Mouse (Mus musculus) T-helper 2 cell (primary cell): ENCODE results near the gene Myom3.
"Not testable (repeated sequence)": the region's sequence is repeated elsewhere in the genome, so short reads cannot be mapped to it uniquely, and the experiment has no call there.

ENCODE experiments used
- in situ Hi-C: fragments of 300-600 bp; cut with MboI, MseI; formaldehyde crosslinking; loops from one replicate; pipeline ENCODE4 v1.15.1; 2025; ENCODE audit warnings: high pct_unique_total_duplicates

Myom3 gene

DNA sequence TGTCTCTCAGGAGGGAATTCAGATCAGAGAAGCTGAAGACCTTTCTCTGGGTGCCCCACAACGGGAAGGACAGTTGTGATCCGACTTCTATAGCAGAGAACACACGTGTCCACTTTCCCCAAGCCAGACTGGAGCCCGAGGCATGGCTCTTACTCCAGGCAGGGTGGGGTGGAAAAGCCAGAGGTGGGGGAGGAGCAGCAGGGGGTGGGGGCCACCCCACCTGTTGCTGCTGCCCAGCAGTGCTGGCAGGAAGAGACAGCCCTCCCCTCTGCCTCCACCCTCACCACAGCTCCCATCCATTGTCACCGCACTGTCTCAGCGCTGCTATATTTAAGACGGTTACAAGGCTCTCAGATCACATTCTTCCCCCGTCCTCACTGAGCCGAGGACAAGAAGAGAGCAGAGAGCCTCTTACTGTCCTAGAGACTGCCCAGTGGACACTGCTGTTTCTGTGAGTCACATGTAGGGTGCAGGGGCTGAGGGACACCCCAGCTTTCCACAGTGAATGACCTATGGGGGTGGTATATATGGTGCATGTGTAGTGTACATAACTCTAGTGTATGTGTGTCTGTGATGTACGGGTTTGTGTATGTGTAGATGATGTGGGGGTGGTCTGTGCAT, at the start of gene Myom3:
Myom3 (plus strand) TSS at position 360 of the 621 bp plus-strand sequence.
- in situ Hi-C loops, result no loop called here

DNA sequence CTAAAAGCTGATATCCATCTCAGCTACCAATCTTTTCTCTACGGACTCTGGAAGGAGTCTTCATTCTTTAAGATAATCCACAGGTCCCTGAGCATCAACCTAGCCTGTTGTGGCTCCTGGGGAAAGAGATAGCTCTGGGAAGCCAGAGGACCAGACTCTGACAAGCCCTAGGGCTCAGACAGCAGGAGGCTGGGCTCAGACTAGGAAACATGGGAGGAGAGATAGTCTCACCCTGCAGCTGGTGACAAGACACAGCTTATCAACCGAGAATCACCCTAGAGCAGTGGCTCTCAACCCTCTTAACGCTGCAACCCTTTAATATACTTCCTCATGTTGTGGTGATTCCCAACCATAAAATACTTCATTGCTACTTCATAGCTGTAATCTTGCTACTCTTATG, 49.1 kb upstream of the Myom3 start:
- in situ Hi-C loops, result no loop called here

DNA sequence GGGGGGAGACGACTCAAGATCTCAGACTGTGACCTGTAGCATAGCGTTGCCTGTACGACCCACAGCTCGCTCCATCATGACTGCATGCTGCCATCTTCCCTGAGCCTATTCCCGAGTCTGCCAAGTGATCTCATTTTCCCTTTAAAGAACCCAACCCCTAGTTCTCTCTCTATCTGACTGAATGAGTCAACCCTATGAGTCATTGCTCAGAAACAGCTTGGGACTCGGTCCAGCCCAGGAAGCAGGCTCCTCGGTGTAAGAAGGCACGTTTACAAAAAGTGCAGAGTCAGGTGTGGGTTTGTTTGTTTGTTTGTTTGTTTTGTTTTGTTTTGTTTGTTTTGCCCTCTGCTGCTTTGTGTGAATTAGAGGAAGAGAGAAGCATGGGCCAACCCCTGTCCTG, 44.7 kb upstream of the Myom3 start:
- in situ Hi-C loops, result no loop called here

DNA sequence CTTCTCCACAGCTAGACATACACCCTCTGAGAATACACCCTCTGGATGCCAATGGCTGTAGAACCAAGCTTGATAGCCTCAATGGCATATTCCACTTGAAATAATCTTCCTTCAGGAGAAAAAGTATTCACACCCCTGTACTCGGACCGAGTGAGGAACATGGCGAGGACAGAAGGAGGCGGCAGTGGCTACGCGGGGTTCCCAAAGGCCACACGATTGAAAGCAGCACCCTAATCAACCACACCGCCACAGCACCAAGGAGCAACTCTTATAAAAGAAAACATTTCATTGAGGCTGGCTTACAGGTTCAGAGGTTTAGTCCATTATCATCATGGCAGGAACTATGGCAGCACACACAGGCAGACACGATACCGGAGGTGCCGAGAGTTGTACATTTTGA, 43.1 kb upstream of the Myom3 start:
- in situ Hi-C loops, result not testable (repeated sequence)

DNA sequence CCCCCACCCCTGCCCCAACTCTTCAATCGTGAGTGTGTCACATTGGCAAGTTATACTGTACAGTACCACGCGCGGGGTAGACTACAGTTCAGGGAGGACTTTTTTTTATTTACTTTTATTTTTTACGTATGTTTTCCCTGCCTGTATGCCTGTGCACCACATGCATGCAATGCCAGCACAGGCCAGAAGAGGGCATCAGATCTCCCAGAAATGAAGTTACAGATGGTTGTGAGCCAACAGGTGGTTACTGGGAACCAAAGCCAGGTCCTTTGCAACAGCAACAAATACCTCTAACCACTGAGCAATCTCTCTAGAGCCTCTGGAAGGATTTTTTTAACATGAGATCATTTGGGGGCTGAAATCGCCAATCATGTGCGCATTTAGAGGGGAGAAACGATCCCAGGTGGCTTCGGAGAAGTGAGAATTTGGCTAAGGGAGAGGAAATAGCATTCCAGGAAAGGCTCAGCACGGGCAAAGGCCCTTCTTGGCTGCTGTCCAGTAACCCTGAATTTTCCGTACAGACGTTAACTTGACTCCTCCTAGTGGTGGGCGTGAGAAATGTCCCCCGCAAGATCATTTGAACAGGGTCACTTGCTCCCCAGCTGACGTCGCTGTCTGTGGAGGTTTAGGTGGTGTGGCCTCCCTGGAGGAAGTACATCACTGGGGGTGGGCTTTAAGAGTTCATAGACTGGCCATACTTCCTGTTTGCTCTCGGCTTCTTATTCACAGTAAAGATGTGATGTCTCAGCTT, 36.8 kb upstream of the Myom3 start:
- in situ Hi-C loops, result no loop called here

DNA sequence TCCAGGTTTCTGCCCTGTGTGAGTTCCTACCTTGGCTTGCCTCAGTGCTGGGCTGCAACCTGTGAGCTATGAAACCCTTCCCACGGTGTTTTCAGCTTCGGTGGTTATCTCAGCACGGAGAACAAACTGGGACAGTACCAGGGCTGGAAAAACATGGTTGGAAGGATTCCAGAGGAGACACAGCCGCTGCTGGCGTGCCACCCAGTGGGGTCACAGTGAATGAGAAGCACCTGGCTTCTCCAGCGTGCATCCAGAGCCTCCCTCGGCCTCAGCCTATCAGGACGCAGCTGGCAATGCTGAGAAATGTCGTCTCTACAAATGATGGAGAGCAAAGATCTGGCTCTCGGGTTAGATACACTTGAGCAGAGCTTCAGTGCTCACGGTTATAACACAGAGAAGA, 33.1 kb upstream of the Myom3 start:
- in situ Hi-C loops, result loop anchor here (25.0 kb wide), 1 partner anchor 739 kb away; no protein-coding TSS in a partner anchor

DNA sequence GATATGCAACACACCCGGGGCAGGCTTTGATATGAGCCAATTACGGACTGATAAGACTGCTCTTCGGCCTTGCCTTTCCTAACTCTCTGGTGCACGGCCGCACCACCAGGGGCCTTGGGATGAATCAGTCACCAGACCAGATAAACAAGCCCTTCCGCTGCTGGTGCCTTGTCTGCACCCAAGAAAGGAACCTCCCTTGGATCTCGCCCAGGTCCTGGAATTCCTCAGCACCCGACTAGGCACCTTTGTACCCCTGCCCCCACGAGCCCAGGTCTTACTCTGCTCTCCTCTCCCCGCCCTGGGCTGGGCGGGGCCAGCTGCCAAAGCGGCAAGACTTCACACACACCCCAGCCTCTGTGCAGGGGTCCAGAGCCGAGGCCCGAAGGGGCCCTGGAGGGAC, 31.7 kb upstream of the Myom3 start, which contains the start of gene Il22ra1:
Il22ra1 (plus strand) TSS at position 356 of the 400 bp plus-strand sequence.
- in situ Hi-C loops, result loop anchor here (25.0 kb wide), 1 partner anchor 741 kb away; no protein-coding TSS in a partner anchor

DNA sequence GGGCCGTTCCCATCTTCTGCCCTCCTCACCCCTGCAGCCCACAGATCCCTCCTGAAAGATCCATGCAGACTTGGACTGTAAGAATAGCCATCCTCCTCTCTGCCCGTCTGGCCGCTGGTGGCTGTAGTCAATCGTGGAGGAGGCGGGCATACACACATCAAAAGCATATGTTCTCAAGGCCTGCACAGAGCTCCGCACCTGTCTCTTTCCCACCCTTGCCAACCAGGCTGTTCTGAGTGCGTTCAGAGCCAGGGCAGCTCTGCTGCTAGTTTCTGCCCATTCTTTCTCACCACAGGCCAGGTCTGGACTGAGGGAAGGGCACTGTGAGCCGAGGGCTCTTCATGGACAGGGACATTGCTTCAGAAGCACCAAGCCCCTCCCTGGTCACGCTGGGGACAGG, 29.3 kb upstream of the Myom3 start:
- in situ Hi-C loops, result loop anchor here (25.0 kb wide), 1 partner anchor 743 kb away; no protein-coding TSS in a partner anchor

DNA sequence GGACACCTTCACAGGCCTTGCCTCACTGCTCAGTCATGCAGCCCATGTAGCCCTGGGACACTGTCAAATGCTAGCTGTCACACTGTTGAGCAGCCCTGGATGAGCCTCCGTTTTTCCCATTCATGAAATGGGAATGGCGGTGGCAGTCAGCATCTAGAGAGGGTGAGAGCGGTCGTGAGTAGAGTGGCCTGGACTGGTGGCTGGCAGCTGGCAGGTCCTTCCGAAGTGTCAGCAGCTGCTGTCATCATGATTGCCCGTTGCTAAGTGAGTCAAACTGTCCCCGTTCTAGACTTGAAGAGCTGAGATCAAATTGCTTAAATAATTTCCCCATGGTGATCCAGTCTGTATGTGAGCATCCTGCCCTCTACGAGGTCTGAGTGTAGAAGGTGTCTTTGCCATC, 28.6 kb upstream of the Myom3 start:
- in situ Hi-C loops, result loop anchor here (25.0 kb wide), 1 partner anchor 744 kb away; no protein-coding TSS in a partner anchor

DNA sequence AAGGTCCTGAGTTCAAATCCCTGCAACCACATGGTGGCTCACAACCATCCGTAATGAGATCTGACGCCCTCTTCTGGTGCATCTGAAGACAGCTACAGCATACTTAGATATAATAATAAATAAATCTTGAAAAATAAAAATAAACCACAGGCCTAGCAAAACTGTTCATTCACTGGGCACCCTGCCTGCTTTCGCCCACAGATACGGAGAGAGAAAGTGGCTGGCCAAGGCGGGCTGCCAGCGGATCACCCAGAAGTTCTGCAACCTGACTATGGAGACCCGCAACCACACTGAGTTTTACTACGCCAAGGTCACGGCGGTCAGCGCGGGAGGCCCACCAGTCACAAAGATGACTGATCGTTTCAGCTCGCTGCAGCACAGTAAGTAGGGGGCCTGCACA, 25.6 kb upstream of the Myom3 start:
- in situ Hi-C loops, result loop anchor here (25.0 kb wide), 1 partner anchor 747 kb away; no protein-coding TSS in a partner anchor

DNA sequence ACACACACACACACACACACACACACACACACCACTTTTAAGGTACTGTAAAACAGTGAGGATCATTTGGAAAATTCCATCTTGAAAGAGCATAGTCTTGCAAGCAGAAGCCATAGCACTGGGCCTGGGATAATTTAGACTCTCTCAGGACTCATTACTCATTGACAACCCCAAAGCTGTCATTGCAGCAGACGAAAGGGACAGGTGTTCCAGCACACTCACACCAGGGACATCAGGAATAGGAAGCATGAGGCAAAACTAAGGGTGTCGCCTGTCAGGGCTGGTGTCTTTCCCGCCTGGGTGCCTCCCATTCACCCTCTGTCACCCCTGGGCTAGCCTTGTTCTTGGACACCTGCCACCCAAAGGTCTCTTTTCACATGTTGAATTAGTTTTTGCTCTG, 22.6 kb upstream of the Myom3 start:
- in situ Hi-C loops, result loop anchor here (25.0 kb wide), 1 partner anchor 750 kb away; no protein-coding TSS in a partner anchor

DNA sequence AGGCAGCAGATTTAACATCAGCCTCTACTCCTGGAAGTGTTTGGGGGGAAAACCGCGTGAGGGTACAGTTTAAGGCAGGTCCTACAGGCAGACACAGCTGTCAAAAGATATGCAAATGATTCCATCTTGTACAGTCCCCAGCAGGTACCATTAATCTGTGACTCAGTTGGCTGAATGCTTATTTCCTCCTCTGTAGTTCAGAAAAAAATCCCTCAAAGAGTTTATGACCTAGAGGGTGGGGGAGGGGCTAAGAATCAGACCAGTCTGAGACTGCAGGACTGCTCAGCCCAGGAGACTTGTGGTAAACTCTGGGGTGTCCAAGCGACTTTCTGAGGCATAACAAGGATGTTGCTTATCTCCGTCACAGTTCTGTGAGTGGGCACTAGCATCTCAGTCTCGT, 21.3 kb upstream of the Myom3 start:
- in situ Hi-C loops, result loop anchor here (25.0 kb wide), 1 partner anchor 751 kb away; no protein-coding TSS in a partner anchor

DNA sequence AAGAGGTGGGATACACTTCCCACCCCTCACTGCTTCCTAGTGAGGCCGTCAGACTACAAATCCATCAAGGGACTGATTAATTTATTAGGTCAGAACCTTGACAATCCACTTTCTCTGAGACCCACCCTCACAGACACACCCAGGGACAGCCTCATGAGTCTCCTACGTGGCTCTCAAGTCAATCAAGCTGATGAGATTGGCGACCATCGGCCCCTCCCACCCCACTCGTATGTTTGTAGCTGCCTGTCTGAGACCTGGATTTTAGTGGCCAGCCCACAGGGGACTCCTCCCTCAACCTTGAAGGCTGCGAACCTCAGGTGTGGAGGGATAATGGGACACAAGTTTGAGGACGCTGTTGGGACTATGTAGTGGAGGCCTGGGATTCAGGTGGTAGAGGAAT, 20.4 kb upstream of the Myom3 start:
- in situ Hi-C loops, result loop anchor here (25.0 kb wide), 1 partner anchor 752 kb away; no protein-coding TSS in a partner anchor

DNA sequence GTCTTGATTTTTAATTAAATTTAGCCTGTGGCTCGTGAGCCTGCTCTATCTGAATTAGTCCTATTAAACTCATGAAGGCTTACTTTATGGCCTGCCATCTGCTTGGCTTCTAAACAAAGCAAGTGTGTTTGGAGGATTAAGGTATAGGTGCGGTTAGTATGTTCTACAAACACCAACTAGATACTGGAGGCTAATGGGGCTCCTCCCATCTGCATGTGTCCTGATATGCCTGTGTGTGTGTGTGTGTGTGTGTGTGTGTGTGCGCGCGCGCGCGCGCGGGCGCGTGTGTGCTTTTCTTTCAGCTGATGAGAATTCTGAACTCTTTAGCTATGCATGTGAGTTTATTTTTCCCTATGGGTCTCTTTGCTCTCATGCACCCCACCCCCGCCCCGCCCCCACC, 19.8 kb upstream of the Myom3 start:
- in situ Hi-C loops, result loop anchor here (25.0 kb wide), 1 partner anchor 752 kb away; no protein-coding TSS in a partner anchor

DNA sequence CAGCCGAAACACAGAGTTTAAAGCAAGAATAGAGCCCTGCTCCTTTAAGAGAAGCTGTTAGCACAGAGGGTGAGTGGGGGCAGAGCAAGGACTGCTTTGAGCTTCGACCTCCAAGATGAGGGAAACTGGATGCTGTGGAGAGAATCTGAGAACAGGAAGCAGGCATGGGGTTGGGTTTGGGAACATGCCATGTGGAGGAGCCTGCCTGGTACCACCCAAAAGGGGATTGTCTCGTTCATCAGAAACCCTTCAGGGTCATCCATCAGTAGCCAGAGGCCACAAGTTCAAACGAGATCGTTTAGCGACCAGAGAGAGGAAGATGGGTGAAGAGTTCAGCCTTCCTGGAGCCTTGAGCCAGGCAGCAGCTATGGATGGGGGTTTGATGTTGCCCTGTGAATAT, 16.0 kb upstream of the Myom3 start:
- in situ Hi-C loops, result loop anchor here (25.0 kb wide), 1 partner anchor 756 kb away; no protein-coding TSS in a partner anchor

DNA sequence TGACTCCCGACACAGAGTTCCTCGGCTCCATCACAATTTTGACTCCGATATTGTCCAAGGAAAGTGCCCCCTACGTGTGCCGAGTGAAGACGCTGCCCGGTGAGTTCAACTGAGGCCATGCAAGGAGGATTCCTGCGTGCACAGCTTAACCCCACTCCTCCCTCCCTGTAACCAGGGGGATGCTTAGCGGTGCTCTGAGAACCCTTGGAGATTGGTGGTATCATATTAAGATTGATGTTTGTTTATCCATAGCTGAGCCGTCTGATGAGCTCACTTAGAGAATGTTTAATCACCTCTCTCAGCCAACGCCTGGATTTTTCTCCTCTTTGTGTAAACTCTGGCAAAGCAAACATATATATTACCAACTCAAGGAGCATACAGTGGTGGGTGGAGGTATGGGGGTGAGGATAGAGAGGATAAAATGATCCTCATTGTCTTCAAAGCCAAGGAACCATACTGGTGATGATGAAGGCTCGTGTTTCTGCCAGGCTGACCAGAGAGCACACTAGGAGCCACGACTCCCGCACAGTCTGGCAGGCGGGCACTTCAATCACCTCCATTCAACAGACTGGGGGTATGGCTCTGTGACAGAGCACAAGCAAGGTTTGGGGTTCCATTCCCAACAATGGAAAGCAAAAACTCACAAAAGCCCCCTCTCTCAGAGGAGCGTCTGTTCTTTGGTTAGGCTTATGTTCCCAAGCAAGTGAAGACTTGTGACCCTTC, 14.6 kb upstream of the Myom3 start:
- in situ Hi-C loops, result loop anchor here (25.0 kb wide), 1 partner anchor 758 kb away; no protein-coding TSS in a partner anchor

DNA sequence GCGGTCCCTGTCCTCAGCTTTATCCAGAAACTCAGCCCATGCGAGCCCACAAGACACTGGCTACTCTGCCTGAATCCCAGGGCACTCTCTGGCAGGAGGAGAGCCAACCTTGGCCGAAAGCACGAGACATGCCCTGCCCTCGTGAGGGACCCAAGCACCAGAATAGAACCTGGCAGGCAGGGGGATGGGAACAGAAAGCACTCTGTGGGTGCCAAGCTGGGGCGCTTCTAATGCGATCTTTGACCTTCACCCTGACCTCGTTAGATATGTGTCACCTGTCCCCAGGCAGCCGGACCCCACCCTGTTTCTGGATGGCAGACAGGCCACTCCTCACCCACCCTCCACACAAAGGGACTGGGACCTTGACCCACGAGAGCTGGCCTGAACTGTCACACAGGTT, 13.9 kb upstream of the Myom3 start:
- in situ Hi-C loops, result loop anchor here (25.0 kb wide), 1 partner anchor 758 kb away; no protein-coding TSS in a partner anchor

DNA sequence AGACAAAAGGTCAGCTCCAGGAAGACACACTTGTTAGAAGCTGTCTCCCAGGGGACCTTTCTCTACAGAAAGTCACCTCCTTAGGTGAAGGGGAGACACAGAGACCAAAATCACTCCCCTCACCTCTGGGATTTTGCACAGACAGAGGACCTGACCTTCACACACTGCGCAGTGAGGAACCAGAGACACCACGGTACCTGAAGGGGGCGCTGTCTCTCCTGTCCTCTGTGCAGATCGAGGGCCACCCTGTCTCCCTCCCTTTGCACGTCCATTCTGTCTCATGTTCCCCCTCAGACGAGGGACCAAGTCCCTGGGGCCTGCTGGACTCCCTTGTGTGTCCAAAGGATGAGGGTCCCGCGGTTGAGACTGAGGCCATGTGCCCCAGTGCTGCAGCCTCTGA, 8.6 kb upstream of the Myom3 start:
- in situ Hi-C loops, result no loop called here

DNA sequence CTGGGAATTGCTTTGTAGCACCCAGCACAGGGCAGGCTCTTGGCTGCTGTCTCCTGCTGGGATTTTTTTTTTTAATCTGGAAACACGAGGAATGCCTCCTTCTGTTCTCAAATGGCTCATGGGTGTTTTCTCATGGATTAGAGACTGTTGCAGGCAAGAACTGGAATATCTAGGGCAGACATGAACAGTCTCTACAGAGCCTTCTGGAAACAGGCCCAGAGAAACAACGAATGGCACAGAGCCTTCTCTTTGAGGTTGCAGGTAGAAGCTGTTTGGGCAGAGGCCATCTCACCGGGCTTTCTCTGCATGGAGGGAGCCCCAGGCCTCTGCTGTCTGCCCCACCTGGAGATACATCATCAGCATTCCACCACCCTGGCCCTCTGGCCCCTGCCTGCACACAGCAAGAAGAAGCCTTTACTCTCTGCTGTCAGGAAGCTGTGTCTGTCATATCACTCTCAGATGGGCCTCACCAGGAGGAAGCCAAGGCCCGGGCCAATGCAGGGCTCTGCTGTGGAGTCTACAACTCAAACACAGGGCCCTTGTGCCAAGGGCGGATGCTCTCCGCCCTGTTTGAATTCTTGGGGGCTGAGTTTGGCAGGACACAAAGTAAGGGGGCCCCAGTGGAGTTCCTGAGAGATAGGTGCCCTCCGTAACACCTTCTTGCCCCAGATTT, 7.3 kb upstream of the Myom3 start:
- in situ Hi-C loops, result no loop called here

DNA sequence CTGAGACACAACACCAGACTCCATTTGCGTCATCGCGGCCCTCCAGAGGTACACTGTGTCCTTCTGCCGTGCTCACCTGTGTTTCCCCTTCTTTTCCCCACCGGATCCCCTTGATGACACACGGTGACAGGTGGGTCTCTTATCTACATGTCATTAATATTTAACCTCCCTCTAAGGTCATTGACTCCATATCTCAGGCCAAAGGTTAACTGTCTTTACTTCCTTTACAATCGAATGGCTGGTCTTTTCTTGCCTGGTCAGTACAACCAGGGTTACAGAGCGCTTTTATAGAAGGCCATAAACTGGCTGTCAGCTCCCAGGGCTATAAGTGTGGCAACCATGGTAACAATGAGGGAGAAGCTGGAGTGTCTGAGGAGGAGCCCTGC, 6.7 kb upstream of the Myom3 start:
- in situ Hi-C loops, result no loop called here

DNA sequence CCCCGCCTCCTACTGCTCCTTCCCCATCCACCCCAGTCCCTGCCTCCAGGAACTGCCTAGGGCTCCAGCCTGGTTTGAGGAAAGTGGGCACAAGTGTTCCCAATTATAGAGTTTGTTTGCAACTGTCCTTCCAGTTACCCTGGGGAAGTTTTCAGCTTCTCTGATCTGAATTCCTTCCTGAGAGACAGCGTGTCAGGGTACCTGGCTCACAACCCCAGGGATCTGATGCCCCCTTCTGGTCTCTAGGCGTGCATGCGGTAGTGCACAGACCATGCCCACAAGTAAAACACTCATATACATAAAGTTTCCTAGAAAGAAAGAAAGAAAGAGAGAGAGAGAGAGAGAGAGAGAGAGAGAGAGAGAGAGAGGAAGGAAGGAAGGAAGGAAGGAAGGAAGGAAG, 1.2 kb upstream of the Myom3 start:
- in situ Hi-C loops, result no loop called here
